Mouse (Mus musculus): ENCODE results near the gene Daam1. TPM values are rescaled to one million over a fixed set of nuclear protein-coding genes. Genes with fewer than 3 reads are reported as not detected.

The Daam1 gene
- polyA plus RNA-seq, 1 experiment from 2014 or later = 16.9 TPM

DNA sequence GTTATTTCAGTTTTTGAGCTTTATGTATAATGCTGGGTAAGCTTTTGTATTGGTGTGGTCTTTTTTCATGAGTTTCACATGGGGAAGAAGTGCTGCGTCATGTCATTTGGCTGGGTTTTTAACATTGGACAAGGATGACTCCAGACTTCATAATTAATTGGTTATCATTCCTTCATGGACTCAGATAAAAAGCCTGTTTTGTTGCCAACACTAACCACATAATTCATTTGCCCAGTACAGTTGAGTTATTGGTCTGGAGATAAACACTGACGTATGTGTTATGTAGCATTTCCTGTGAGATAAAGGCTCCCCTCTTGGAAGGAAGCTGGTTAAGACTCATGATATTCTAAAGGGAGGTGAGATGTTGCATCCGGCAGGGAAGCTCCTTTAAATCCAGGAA, 191.9 kb downstream of the Daam1 start:
- H3K4me2 ChIP-seq (replicated peaks) = no peak overlapping the region
- ATAC-seq (ENCODE audit: low FRiP score, low read depth) = no peak
- no peak overlapping the region for H3K27ac ChIP-seq (replicated peaks)
- no peak overlapping the region for H3K4me3 ChIP-seq
- H3K4me1 ChIP-seq = no peaks in the 10 kb centered on the region
- no peaks in the 10 kb centered on the region for H3K9me3 ChIP-seq
- no peak overlapping the region for H3K9ac ChIP-seq (replicated peaks)
- H3K36me3 ChIP-seq = no peaks in the 10 kb centered on the region
- WGBS = 96% methylated on average over 3 of the region's 3 CpGs
- no peaks in the 10 kb centered on the region for H3K27me3 ChIP-seq

DNA sequence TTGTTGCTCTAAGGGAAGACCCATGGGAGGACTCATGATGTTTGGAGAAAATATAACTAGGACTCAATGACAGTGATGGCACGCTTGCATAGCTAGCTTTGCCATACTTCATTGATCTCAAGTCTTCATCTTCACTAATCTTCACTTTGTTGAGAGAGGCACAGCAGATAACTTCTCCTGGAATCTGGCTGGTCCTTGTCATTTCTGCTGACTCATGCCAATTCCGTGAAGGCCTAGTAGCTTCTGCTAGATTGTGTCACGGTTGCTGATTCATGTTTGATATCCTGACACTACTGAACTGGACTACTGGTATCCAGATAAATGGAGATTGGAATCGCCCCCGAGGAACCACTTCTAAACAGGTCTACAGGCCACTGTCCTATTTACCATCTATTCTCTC, 192.7 kb downstream of the Daam1 start:
- Histone ChIP-seq H3K4me1 (no peaks in the 10 kb centered on the region), H3K27me3 (no peaks in the 10 kb centered on the region), H3K36me3 (no peaks in the 10 kb centered on the region), H3K9me3 (no peaks in the 10 kb centered on the region), H3K4me3 (no peak overlapping the region), H3K9ac (replicated peaks) (no peak overlapping the region), H3K4me2 (replicated peaks) (no peak overlapping the region), H3K27ac (replicated peaks) (no peak overlapping the region)
- no peak for ATAC-seq (ENCODE audit: low FRiP score, low read depth)
- WGBS = 95% methylated on average over 5 of the region's 5 CpGs

DNA sequence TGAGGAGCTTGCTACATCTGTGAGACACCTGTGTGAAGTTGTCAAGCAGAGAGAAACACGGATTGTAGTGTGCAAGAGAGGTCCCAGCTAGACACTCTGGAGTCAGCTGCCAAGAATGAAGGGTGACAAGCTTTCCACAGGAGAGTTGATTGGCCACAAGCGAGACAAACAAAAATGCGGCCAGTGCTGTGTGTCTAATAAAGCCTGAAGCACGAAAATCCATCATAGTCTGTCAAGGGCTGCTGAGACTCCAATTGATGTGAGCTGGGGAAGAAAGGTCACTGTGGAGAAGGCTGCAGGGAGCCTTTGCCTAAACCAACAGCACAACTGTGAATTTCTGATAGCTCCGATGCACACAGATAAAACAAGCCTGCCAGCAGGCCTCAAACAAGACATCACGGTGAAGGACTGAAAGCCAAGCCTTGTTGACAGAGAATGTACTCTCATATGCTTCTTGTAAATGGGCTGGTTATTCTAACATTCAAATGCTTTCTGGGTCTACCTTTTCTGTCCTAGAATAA, 194.5 kb downstream of the Daam1 start:
- Histone ChIP-seq H3K4me3 (no peak overlapping the region), H3K4me1 (no peaks in the 10 kb centered on the region), H3K27ac (replicated peaks) (no peak overlapping the region), H3K27me3 (no peaks in the 10 kb centered on the region), H3K4me2 (replicated peaks) (no peak overlapping the region), H3K9me3 (no peaks in the 10 kb centered on the region), H3K36me3 (no peaks in the 10 kb centered on the region), H3K9ac (replicated peaks) (no peak overlapping the region)
- ATAC-seq (ENCODE audit: low FRiP score, low read depth) = no peak
- 54% methylated on average over 6 of the region's 6 CpGs for WGBS

DNA sequence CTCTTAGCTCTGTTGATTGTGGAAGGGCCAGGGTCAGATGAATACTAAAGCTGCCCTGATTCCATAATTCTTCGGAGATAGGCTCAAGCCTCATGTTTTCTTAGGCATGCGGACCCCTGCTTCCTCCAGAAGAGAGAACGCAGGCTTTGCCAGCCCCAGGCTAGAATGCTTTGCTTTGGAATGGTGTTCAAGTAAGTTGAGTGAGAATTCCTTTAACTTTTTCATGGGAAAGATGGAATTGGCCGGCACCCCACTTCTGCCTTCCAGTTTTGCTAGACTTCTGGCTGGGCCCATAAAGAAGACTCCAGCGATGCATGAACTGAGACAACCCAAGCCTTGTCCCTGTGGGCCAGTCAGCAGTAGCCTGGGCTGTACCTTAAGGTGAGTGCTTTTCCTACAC, 200.3 kb downstream of the Daam1 start:
- ATAC-seq (ENCODE audit: low FRiP score, low read depth) = no peak

DNA sequence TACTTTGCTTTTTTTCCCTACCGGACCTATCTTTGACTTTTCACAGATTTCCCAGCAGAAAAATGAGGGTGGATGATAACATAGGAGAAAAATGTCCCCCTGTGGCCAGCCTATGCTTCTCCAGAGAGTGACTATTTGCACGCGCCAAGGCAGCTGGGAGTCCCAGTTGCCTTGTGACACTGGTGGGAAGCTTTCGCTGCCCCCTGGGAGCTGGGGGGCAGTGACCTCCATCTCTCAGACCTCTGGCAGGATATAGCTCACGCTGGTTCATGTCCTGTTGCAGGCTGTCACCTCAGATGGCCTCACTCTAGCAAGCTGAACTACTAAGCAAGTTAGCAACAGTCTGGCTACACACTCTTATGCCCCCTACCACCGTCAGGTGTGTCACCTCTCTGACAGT, 200.9 kb downstream of the Daam1 start:
- no peak for ATAC-seq (ENCODE audit: low FRiP score, low read depth)

More for the DNA sequence above, 200.3 kb downstream of the Daam1 start:
- H3K27ac ChIP-seq (replicated peaks) = no peak overlapping the region
- no peak overlapping the region for H3K9ac ChIP-seq (replicated peaks)
- H3K36me3 ChIP-seq = no peaks in the 10 kb centered on the region
- 86% methylated on average over 5 of the region's 5 CpGs for WGBS
- H3K9me3 ChIP-seq = no peaks in the 10 kb centered on the region
- H3K27me3 ChIP-seq = no peaks in the 10 kb centered on the region
- no peaks in the 10 kb centered on the region for H3K4me1 ChIP-seq
- no peak overlapping the region for H3K4me3 ChIP-seq
- H3K4me2 ChIP-seq (replicated peaks) = no peak overlapping the region

DNA sequence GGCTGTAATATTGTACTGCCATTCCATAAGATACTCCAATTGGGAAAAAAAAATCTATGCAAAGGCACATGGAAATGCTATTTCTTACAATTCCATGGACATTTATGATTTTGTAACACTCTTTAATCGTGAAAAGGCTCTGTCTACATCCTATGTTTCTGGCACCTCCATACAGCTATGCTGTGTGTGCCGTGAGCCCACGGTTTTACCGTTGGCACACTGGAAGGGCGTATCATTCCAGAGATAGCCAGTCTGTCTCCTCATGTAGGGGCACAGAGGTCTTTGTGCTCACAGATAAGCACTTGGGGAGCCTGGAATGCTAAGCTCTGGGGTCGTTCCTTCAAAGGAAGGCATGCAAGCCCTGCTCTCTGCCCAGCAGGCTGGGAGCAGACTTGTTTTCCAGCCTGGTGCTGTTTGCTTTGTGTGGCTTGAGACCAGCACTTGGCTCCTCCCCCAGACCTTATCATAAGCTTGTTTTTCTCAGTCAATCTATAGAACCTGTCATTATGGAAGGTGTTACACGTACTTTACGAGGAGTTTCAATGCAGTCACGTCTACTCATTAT, 205.3 kb downstream of the Daam1 start:
- no peaks in the 10 kb centered on the region for H3K4me1 ChIP-seq
- WGBS = 71% methylated on average over 9 of the region's 9 CpGs
- no peaks in the 10 kb centered on the region for H3K27me3 ChIP-seq
- no peaks in the 10 kb centered on the region for H3K9me3 ChIP-seq
- H3K9ac ChIP-seq (replicated peaks) = no peak overlapping the region
- H3K4me2 ChIP-seq (replicated peaks) = no peak overlapping the region
- ATAC-seq (ENCODE audit: low FRiP score, low read depth) = no peak
- no peak overlapping the region for H3K4me3 ChIP-seq
- no peaks in the 10 kb centered on the region for H3K36me3 ChIP-seq
- H3K27ac ChIP-seq (replicated peaks) = no peak overlapping the region

More for the DNA sequence above, 200.9 kb downstream of the Daam1 start:
- Histone ChIP-seq H3K9ac (replicated peaks) (no peak overlapping the region), H3K27me3 (no peaks in the 10 kb centered on the region), H3K36me3 (no peaks in the 10 kb centered on the region), H3K9me3 (no peaks in the 10 kb centered on the region), H3K4me3 (no peak overlapping the region), H3K27ac (replicated peaks) (no peak overlapping the region), H3K4me1 (no peaks in the 10 kb centered on the region), H3K4me2 (replicated peaks) (no peak overlapping the region)
- 86% methylated on average over 6 of the region's 6 CpGs for WGBS

DNA sequence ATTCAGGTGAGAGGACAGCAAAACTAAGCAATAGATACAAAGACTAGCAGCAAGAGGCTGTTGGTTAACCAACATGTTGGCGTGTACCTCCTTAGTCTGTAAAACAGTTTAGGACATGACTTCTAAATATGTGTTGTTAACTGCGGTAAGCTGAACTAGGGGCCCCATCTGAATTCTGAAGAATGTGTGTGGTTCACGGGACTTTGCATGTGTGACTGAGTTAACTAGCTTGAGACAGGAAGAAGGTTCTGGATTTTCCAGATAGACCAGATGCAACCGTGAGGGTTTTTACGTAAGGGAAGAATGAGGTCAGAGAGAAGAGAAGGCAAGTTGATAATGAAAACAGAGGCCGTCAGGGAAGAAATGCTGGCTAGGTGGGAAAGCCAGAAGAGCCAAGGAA, 206.2 kb downstream of the Daam1 start:
- Histone ChIP-seq H3K4me3 (no peak overlapping the region), H3K27ac (replicated peaks) (no peak overlapping the region), H3K4me1 (no peaks in the 10 kb centered on the region), H3K9me3 (no peaks in the 10 kb centered on the region), H3K27me3 (no peaks in the 10 kb centered on the region), H3K36me3 (no peaks in the 10 kb centered on the region), H3K9ac (replicated peaks) (no peak overlapping the region), H3K4me2 (replicated peaks) (no peak overlapping the region)
- no peak for ATAC-seq (ENCODE audit: low FRiP score, low read depth)
- WGBS = 92% methylated on average over 6 of the region's 6 CpGs

DNA sequence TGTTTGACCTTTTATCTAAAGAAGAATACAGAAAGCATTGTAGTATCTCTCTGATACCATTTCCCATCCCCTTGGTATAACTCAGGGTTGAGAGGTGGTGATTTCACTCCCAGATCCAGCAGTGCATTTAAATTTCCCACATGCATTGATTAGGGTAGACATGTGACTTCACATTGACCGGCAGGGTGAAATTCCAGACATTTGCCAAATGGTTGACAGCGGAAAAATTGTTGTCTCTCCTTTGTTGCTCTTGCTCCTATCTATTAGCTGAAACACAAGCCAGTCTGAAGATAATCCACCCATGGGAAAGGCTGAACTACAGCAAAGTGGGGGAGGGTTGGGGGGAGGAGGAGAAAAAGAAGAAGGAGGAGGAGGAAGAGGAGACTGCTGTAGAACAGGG, 208.0 kb downstream of the Daam1 start:
- WGBS = 53% methylated on average over 2 of the region's 2 CpGs

DNA sequence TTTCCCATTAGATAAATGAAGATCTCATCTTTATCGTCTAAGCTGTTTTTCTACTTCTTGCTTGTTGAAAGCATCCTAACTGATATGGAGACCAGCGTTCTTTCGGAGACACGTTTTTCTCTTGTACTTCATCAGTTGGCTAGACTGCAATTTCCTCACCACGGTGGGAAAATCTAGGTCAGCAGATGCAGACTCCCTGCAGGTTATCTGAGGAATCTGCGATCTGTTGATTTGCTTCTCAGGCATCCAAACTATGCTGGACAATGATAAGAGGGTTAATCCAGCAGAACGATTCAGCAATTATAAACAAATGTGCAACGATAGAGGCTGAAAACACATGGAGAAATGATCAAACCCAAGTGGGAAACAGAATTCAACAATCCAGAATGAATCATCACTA, 208.6 kb downstream of the Daam1 start:
- no peak overlapping the region for H3K4me3 ChIP-seq
- 82% methylated on average over 8 of the region's 8 CpGs for WGBS
- H3K9me3 ChIP-seq = no peaks in the 10 kb centered on the region
- no peaks in the 10 kb centered on the region for H3K36me3 ChIP-seq
- H3K4me1 ChIP-seq = no peaks in the 10 kb centered on the region
- H3K27me3 ChIP-seq = no peaks in the 10 kb centered on the region
- H3K27ac ChIP-seq (replicated peaks) = no peak overlapping the region
- H3K9ac ChIP-seq (replicated peaks) = no peak overlapping the region
- H3K4me2 ChIP-seq (replicated peaks) = no peak overlapping the region
- no peak for ATAC-seq (ENCODE audit: low FRiP score, low read depth)

More for the DNA sequence above, 208.0 kb downstream of the Daam1 start:
- no peaks in the 10 kb centered on the region for H3K9me3 ChIP-seq
- H3K4me1 ChIP-seq = no peaks in the 10 kb centered on the region
- no peak for ATAC-seq (ENCODE audit: low FRiP score, low read depth)
- H3K36me3 ChIP-seq = no peaks in the 10 kb centered on the region
- no peaks in the 10 kb centered on the region for H3K27me3 ChIP-seq
- H3K4me2 ChIP-seq (replicated peaks) = no peak overlapping the region
- H3K4me3 ChIP-seq = no peak overlapping the region
- no peak overlapping the region for H3K9ac ChIP-seq (replicated peaks)
- H3K27ac ChIP-seq (replicated peaks) = no peak overlapping the region

DNA sequence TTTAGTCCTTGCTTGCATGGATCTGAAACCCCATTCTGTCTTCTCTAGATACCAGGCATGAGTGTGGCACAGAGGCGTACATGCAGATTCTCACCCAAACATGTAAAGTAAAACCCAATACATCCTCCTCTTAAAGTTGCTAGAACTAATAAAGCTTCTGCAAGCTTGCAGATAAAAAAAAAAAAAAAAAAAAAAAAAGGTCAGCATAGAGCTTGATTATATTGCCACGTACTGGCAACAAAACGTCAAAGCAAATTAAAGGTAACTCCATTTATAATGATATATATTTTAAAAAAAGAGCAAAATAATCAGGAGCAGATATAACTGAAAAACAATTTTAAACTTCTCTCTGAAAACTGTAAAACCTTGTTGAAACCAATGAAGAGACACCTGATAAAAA, 210.4 kb downstream of the Daam1 start:
- no peaks in the 10 kb centered on the region for H3K9me3 ChIP-seq
- H3K27me3 ChIP-seq = no peaks in the 10 kb centered on the region
- no peaks in the 10 kb centered on the region for H3K4me1 ChIP-seq
- H3K4me2 ChIP-seq (replicated peaks) = no peak overlapping the region
- H3K27ac ChIP-seq (replicated peaks) = no peak overlapping the region
- H3K36me3 ChIP-seq = no peaks in the 10 kb centered on the region
- 95% methylated on average over 3 of the region's 3 CpGs for WGBS
- no peak overlapping the region for H3K4me3 ChIP-seq
- ATAC-seq (ENCODE audit: low FRiP score, low read depth) = no peak
- H3K9ac ChIP-seq (replicated peaks) = no peak overlapping the region

Other genes with a start within 250 kb of the Daam1 start
- gene Gpr135, start 240.0 kb downstream of the Daam1 start, polyA plus RNA-seq (2016; fragmentation: Nextera tagmentation; extraction: Ambion mirVana) = 1.7 and 2.3 TPM in 2 replicates

Data from midbrain, embryonic 12.5 days (tissue).